Mouse (Mus musculus) C2C12 (cell line): Measurements from ENCODE around the gene Nop9.

Experiments
- CTCF ChIP-seq: IDR thresholded peaks from one replicate; pipeline ENCODE4 v1.5.1; 2011; ENCODE audit not compliant: control insufficient read depth, insufficient read depth, insufficient read length
- FOSL1 ChIP-seq: IDR thresholded peaks from one replicate; pipeline ENCODE4 v1.8.0; 2011; ENCODE audit warnings: mild to moderate bottlenecking, low read length; ENCODE audit not compliant: poor library complexity, insufficient read depth, severe bottlenecking
- MAX ChIP-seq: IDR thresholded peaks from one replicate; pipeline ENCODE4 v1.6.1; 2011; ENCODE audit warnings: mild to moderate bottlenecking, control low read depth
- MYOD1 ChIP-seq: IDR thresholded peaks from one replicate; pipeline ENCODE4 v1.6.1; 2011; ENCODE audit warnings: low read depth; ENCODE audit not compliant: control insufficient read depth, insufficient read length
- MYOG ChIP-seq: IDR thresholded peaks from one replicate; pipeline ENCODE4 v1.6.1; 2011; ENCODE audit not compliant: control insufficient read depth, insufficient read length; ENCODE audit errors: extremely low read depth

DNA sequence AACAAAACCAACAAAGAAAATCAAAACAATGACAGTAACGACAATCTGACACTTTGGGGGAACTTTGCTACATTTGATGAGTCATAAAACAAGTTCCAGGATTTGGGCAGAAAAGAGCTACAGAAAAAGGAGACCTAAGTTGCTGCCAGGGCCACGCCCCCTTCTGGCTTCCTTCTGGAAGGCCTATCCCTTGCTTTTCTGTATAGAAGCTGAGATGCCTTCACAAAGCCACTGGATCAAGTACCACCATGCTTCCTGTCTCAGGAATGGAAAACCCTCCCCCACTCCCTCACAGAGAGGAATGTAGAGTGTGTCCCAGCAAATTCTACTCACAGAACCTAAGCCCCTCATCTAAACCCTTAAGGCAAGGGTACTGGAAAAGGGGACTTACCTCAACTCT, 48.5 kb downstream of the Nop9 start:
- no peak for TF ChIP-seq CTCF
- TF ChIP-seq MYOG = no peak
- no peak for TF ChIP-seq MYOD1
- no peak for TF ChIP-seq MAX
- TF ChIP-seq FOSL1 = no peak
